Mouse (Mus musculus) splenic B cell, adult 2 months (primary cell): Measurements from ENCODE around the gene Nwd1.

Source experiments
- DNase-seq: peaks from one replicate; pipeline ENCODE4 v3.0.0-alpha.2; 2011; ENCODE audit warnings: low read depth, low spot score
- H3K27me3 ChIP-seq: 2 replicates; pipeline ENCODE4 v1.6.1; 2012; ENCODE audit warnings: mild to moderate bottlenecking, low read length, moderate library complexity, mixed read lengths; ENCODE audit not compliant: control insufficient read depth, poor library complexity, insufficient read depth, severe bottlenecking
- H3K36me3 ChIP-seq: 2 replicates; pipeline ENCODE4 v1.6.1; 2012; ENCODE audit warnings: mild to moderate bottlenecking, low read length, moderate library complexity, mixed read lengths; ENCODE audit not compliant: control insufficient read depth, poor library complexity, insufficient read depth, severe bottlenecking

Nwd1 gene

GRCm38 (mm10) chr8:72646060-72646767 is at the start of gene Nwd1:
Gene Nwd1 (plus strand): TSS chr8:72646711.
- DNase-seq, result no peak
- H3K36me3 ChIP-seq, result no peaks in the 10 kb centered on the region
- H3K27me3 ChIP-seq, result no peaks in the 10 kb centered on the region

- no peaks in the 10 kb centered on the region for H3K27me3 ChIP-seq
- no peaks in the 10 kb centered on the region for H3K36me3 ChIP-seq
- no peak for DNase-seq
Measured at GRCm38 (mm10) chr8:72642885-72643284, 3.6 kb upstream of the Nwd1 start.

- no peak for DNase-seq
- no peaks in the 10 kb centered on the region for H3K27me3 ChIP-seq
Measured at GRCm38 (mm10) chr8:72644601-72645000, 1.9 kb upstream of the Nwd1 start.

GRCm38 (mm10) chr8:72646768-72647143 is 245 bp downstream of the Nwd1 start:
- no peaks in the 10 kb centered on the region for H3K27me3 ChIP-seq
- DNase-seq, result no peak
- no peaks in the 10 kb centered on the region for H3K36me3 ChIP-seq

More at GRCm38 (mm10) chr8:72644601-72645000, 1.9 kb upstream of the Nwd1 start:
- H3K36me3 ChIP-seq, result no peaks in the 10 kb centered on the region

DNA sequence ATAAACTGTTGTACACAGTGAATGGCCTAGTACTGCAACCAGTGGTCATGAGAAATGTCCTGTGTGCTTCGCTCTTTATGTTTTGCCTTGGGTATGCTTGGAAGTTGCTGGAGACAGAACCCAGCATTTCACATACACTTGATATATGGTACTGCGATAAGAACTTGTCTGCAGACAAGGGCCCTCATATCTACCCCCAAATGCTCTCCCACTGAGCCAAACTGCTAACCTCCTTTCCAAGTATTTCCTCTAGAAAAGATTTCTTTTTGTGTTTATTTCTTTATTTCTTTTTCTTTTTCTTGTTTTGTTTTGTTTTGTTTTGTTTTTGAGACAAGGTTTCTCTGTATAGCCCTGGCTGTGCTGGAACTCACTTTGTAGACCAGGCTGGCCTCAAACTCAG is 4.2 kb downstream of the Nwd1 start:
- no peaks in the 10 kb centered on the region for H3K36me3 ChIP-seq
- no peaks in the 10 kb centered on the region for H3K27me3 ChIP-seq
- no peak for DNase-seq

DNA sequence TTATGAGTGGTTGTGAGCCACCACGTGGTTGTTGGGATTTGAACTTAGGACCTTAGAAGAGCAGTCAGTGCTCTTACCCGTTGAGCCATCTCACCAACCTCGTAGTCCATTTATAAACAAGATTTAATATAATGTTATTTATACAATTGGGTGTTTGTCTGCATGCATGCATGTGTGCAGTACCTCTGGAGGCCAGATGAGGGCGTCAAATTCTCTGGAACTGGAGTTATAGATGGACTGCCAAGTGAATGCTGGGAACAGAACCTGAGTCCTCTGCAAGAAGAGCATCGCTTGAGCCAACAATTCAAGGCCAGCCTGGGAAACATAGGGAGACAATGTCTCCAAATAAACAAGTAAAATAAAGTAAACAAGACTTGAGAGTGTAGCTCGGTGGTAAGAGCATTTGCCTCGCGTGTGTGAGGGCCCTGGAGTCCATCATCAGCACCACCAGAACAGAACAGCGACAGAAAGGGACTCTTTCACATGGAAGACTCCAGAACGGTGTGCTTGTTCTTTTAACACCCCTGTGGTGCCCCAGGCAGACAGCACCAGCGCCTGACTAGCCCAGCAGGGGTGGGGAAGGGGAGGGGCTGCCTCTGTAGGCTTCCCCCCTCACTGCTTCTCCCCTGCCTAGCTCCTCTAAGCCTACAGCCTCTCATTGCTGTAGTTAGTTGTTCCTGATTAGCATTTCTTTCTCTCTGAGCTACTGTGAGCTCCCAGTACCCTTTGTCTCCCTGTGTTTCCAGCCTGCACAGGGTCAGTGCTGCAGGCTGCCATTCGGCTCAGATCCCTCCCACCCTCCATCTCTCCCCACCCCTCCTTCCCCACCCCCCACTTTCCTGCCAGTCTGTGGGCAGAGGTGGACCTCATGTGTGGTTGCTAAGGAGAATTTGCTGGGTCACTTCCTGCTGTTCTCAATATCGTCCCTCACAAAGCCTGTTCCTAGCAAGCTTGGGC is 8.3 kb downstream of the Nwd1 start:
- Histone ChIP-seq H3K36me3 (no peaks in the 10 kb centered on the region), H3K27me3 (no peaks in the 10 kb centered on the region)
- no peak for DNase-seq

- H3K36me3 ChIP-seq, result no peaks in the 10 kb centered on the region
- DNase-seq, result no peak
- H3K27me3 ChIP-seq, result no peaks in the 10 kb centered on the region
Measured at GRCm38 (mm10) chr8:72655522-72655912, 9.0 kb downstream of the Nwd1 start.

DNA sequence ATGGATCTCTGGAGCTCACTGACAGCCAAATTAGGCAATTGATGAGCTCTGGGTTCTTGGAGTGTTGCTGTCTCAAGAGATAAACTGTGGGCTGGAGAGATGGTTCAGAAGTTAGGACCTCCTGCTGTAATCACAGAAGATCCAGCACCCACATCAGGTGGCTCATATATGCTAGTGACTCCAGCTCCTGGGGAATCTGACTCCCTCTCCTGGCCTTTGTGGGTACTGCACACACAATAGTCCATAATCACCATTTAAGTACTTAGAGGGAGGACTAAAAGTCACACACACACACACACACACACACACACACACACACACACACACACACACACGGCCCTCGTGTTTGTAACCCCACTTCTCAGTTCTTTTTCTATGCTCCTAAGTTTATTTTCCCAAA is 13.5 kb downstream of the Nwd1 start:
- Histone ChIP-seq H3K36me3 (no peaks in the 10 kb centered on the region), H3K27me3 (no peaks in the 10 kb centered on the region)
- DNase-seq, result peak; percentile 24

- Histone ChIP-seq H3K27me3 (no peaks in the 10 kb centered on the region), H3K36me3 (no peaks in the 10 kb centered on the region)
- no peak for DNase-seq
Measured at GRCm38 (mm10) chr8:72664107-72664652, 17.7 kb downstream of the Nwd1 start.

DNA sequence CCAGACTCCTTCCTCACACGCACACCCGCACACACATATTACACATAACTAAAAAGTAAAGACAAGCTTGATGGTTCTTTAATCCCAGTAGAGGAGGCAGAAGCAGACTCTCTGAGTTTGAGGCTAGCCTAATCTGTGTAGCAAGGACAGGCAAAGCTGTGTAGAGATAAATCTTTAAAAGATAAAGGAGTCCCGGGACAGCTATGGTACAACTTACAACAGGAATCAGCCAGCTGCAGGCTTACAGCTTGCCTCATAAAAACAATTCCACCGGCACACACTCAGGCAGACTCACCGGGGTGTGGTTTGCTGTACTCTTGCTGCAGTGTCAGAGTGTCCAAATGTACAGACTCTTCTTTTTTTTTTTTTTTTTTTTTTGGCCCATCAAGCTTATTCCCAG is 18.2 kb downstream of the Nwd1 start:
- no peak for DNase-seq

GRCm38 (mm10) chr8:72665405-72665804 is 18.9 kb downstream of the Nwd1 start:
- DNase-seq, result no peak
- no peaks in the 10 kb centered on the region for H3K27me3 ChIP-seq

More for the DNA sequence above, 18.2 kb downstream of the Nwd1 start:
- H3K36me3 ChIP-seq, result no peaks in the 10 kb centered on the region
- H3K27me3 ChIP-seq, result no peaks in the 10 kb centered on the region

DNA sequence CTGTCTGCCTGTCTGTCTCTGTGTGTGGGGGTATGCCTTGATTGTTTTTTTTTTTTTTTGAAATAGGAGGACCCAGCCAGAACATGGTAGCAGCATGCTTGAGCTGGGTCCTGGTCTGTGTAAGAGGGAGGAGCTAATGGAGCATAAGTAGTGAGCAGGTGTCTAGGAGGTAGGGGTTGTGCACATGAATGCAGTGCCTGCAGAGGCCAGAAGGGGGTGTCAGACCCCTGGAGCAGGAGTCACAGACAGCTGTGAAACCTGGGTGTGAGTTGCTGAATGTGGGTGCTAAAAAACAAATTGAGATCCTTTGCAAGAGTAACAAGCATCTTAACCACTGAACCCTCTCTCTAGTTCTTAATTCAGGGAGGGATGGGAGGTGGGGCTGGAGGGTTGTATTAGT is 22.4 kb downstream of the Nwd1 start:
- no peaks in the 10 kb centered on the region for H3K27me3 ChIP-seq
- no peak for DNase-seq
- H3K36me3 ChIP-seq, result no peaks in the 10 kb centered on the region

More at GRCm38 (mm10) chr8:72665405-72665804, 18.9 kb downstream of the Nwd1 start:
- no peaks in the 10 kb centered on the region for H3K36me3 ChIP-seq

DNA sequence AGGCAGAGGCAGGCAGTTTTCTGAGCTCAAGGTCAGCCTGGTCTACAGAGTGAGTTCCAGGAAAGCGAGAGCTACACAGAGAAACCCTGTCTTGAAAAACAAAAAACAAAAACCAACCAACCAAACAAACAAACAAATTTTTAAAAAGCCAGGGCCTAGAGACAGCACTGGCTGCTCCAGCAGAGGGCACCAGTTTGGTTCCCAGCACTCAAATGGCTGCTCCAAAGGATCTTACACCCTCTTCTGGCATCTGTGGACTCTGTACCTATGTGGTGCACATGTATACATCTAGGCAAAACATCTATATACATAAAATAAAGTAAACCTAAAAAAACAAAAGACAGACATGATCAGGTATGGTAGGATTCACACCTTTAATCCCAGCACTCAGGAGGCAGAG is 26.3 kb downstream of the Nwd1 start:
- no peaks in the 10 kb centered on the region for H3K36me3 ChIP-seq
- no peaks in the 10 kb centered on the region for H3K27me3 ChIP-seq
- no peak for DNase-seq

DNA sequence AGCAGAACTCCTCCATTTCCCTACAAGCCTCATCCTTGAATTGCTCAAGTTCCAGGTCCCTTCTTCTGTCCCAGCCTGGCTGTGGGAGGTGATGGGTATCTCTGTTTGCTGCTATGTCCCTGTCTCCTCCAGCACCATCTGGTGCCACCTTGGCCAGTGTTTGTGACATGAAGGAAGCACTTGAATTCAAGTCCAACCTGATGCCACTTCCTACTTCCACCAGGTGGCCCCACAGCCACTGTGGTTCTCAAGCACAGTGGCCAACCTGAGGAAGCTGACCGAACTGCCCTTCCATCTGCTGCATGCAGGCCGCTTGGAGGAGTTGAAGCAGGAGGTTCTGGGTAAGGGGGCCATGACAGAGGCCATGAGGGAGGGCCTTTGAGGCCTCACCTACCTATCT is 27.7 kb downstream of the Nwd1 start:
- no peak for DNase-seq
- no peaks in the 10 kb centered on the region for H3K36me3 ChIP-seq
- no peaks in the 10 kb centered on the region for H3K27me3 ChIP-seq

- no peaks in the 10 kb centered on the region for H3K36me3 ChIP-seq
- no peaks in the 10 kb centered on the region for H3K27me3 ChIP-seq
- no peak for DNase-seq
Measured at GRCm38 (mm10) chr8:72676436-72676835, 29.9 kb downstream of the Nwd1 start.
